Mouse (Mus musculus): Measurements from ENCODE around the gene Morc2a.

Morc2a gene

DNA sequence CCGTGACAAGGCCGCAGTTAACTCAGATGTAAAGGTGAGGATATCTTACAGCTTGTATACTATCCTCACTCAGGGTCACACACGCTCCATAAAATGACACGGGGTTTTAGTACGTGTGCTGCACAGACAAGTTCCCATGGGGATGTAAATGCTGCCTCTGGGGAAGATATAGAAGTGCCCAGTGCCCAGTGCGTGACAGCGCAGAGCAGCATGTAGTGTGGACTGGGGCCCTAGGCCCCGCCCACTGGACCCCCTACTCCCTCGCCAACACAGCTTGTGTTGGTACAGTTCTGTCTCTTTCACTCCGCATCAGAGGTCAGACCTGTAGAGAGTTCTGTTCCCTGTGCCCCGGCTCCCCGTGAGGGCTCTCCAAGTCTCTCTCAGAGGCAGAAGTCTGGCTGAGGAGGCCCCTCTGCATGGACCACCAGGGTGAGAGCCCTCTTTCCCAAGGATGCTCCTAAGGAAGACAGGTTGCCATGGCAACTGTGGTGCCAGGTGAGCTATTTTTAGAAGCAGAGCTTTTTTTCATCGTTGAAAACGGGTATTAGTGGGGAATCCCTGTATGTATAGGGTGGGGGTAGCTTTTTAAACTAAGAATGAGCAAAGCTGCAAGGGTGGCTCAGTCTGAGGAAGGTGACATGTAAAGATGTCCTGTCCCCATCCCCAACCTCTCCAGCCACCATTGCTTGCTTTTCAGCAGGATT lies 85.1 kb downstream of the Morc2a start:
- no peak for DNase-seq (ENCODE audit: low read depth, low spot score)

DNA sequence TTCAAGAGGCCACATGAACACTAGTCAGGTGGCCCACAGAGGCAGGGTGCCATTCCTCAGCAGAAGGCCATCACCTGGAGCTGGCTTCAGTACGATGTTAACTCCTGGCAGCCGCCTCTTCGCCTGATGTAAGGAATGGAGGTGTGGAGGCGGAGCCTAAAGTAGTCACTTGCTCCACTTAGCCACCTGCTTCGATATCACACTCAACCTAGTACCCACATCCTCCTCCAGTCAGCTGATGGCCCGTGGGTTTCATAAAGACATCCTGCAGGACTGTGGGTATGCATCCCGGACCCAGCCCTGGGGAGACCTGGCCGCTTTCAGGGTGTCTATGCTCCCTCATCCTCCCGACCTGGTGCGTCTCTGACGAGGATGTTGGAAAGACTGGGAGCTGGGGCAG lies 86.7 kb downstream of the Morc2a start:
- DNase-seq (ENCODE audit: low read depth, low spot score) = no peak

GRCm38 (mm10) chr11:3738778-3739177 lies 89.8 kb downstream of the Morc2a start:
- no peak for DNase-seq (ENCODE audit: low read depth, low spot score)
